Mouse (Mus musculus): ENCODE data around the gene Klk1b5. TPM values are rescaled to one million over a fixed set of nuclear protein-coding genes. Genes with fewer than 3 reads are reported as not detected.
"Not testable (repeated sequence)": the region's sequence is repeated elsewhere in the genome, so short reads cannot be mapped to it uniquely, and the experiment has no call there.

Gene Klk1b5
- not detected in 2 replicates for total RNA-seq (2015; ENCODE audit: low replicate concordance)
- not detected in 2 replicates for total RNA-seq (2017; ENCODE audit: low replicate concordance)

DNA sequence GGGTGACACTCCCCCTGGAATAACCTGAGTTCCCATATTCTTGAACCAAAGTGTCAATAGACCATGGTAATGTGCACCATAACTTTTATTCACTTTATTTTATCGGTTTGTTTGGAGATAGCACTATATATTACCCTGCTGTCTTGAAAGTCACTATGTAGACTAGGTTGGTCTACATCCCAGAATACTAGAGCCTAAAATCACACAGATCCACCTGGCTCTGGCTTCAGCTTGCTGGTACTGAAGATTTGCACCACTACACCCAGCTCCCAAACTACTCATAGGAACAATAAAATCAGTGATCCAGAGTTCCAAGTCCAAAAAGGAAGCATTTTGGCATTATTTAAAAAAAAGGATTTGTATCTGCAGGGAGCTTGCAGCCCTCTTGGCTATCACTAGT lies at the start of gene Klk1b5:
Gene Klk1b5, plus strand, starts transcription at position 301 of the 400 bp plus-strand sequence.
- ATAC-seq (replicated peaks; ENCODE audit: low FRiP score, poor library complexity, severe bottlenecking): no peak

DNA sequence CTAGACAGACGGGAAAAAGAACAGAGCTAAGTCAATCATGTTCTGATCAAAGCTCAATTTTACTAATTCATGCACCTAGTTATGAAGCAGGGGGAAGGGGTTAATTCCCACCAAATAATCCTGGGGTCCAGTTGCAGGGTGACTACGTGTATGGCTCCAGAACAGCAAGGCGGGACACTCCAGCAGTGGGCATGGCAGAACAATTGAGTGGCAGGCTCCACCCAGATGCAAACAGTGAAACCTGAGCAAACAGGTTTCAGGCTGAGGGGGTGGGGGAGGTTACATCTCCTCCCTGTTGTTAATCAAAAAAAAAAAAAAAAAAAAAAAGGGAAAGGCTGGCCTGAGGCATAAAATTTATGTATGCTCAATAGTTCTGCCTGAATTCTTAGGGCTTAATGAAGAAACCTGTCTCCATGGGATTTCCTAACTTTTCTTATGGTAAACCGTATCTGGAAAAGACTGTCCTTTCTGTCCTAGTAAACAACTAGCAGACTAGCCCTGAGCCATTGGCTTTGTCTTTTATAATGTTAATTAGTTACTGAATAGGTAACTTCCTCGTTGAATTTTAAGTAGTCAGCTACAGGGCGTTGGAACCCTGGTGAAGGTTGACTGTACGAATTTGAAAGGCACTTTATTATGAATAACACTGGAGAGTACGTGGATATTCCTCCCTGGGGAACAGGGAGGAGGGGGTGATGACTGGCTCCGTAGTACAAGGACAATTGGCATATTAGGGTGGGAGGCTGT lies 36.3 kb upstream of the Klk1b5 start:
- ATAC-seq (replicated peaks; ENCODE audit: low FRiP score, poor library complexity, severe bottlenecking): no peak

DNA sequence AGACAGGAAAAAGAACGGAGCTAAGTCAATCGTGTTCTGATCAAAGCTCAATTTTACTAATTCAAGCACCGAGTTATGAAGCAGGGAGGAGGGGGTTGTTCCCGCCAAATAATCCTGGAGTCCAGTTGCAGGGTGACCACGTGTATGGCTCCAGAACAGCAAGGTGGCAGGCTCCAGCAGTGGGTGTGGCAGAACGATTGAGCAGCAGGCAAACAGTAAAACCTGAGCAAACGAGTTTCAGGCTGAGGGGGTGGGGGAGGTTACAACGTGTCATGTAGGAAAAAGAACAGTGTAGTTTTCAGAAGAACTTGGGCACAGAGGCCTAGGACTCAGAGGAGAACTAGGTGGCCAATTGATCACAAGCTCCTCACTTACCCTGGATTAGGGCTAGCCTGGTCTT lies 29.2 kb upstream of the Klk1b5 start:
- ATAC-seq (replicated peaks; ENCODE audit: low FRiP score, poor library complexity, severe bottlenecking): not testable (repeated sequence)

DNA sequence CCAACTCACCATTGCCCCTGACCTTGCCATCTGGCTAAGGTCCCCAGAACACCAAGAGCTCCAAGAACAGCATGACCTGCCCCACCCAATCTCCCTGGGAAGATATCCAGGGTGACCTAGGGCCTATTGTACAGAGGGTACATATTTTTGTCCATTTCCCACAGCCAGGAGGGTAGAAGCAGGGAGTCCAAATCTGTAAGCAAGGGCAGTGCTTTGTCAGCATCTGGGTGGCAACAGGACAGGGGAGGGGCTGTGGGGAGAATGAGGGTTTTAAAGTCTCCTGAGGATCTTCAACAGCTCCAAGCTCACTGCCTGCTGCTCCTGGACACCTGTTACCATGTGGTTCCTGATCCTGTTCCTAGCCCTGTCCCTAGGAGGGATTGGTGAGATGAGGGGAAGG lies 27.8 kb upstream of the Klk1b5 start, which contains the start of gene Klk1b24:
Gene Klk1b24, plus strand, starts transcription at position 301 of the 400 bp plus-strand sequence.
- ATAC-seq (replicated peaks; ENCODE audit: low FRiP score, poor library complexity, severe bottlenecking): not testable (repeated sequence)

DNA sequence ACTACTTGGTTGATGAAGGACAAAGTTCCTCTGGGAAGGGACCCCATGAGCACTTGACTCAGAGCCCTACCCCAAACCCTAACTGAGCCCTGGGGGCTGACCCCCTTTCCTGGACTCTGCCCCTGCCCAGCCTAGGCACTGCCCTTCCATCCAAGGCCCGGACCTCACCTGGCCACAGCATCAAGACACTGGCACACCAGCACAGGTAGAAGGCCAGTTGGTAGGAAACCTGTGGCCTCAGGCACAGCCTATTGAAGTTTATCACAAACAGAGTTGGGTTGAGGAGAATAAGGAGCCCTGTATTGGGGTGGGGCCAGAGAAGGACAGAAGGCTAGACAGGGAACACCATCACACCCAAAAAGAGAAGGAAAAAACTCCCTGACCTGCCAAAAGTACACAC lies 22.3 kb upstream of the Klk1b5 start:
- not testable (repeated sequence) for ATAC-seq (replicated peaks; ENCODE audit: low FRiP score, poor library complexity, severe bottlenecking)

DNA sequence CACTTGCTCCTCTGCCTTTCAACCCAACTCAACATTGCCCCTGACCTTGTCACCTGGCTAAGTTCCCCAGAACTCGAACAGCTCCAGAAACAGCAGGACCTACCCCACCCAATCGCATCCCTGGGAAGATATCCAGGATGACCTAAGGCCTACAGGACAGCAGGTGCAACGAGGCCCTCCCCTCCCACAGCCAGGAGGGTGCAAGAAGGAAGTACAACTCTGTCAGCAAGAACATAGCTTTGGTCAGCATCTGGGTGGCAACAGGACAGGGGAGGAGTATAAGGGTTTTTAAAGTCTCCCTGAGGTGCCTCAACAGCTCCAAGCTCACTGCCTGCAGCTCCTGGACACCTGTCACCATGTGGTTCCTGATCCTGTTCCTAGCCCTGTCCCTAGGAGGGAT lies 17.9 kb upstream of the Klk1b5 start, which contains the start of gene Klk1b3:
Gene Klk1b3, plus strand, starts transcription at position 301 of the 400 bp plus-strand sequence.
- ATAC-seq (replicated peaks; ENCODE audit: low FRiP score, poor library complexity, severe bottlenecking): no peak

DNA sequence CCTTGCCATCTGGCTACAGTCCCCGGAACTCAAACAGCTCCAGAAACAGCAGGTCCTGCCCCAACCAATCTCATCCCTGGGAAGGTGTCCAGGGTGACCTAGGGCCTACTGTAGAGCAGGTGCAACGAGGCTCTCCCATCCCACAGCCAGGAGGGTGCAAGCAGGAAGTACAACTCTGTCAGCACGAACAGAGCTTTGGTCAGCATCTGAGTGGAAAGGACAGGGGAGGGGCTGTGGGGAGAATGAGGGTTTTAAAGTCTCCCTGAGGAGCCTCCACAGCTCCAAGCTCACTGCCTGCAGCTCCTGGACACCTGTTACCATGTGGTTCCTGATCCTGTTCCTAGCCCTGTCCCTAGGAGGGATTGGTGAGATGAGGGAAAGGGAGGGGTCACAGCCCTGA lies 8.6 kb upstream of the Klk1b5 start, which contains the start of gene Klk1b4:
Gene Klk1b4, plus strand, starts transcription at position 301 of the 400 bp plus-strand sequence.
- ATAC-seq (replicated peaks; ENCODE audit: low FRiP score, poor library complexity, severe bottlenecking): not testable (repeated sequence)

DNA sequence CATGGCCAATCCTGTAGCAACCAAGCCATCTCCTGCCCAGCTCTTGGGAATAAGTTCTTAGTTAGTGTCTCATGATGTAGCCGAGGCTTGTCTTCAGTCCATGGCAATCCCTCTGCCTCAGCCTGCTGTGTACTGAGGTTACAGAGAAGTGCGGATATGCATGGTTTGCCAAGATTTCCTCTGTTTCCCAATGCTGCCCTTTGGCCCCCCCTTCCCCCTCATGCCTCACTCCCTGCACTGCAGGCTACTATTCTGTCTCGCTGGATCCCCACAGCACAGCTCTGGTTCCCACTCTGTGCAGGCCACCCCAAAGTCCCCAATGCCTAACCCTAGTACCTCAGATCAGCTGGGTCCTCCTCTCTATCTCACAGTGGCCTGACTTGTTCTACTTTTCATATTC lies 7.4 kb upstream of the Klk1b5 start:
- no peak for ATAC-seq (replicated peaks; ENCODE audit: low FRiP score, poor library complexity, severe bottlenecking)

DNA sequence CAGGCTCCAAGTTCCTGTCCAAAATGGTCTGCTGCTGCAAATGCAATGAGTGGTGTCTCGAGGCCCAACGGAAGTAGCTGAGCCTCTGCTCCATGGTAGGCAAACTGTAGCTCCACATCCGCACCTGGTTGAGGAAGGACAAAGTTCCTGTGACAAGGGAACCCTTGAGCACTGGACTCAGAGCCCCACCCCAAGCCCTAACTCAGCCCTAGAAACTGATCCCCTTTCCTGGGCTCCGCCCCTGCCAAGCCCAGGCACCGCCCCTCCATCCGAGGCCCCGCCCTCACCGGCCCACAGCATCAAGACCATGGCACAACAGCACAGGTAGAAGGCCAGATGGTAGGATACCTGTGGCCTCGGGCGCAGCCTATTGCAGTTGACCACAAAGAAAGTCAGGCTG lies 5.9 kb downstream of the Klk1b5 start:
- 0 out of 2 replicates have a peak, but pooled peaks have one; percentile 49 for ATAC-seq (replicated peaks; ENCODE audit: low FRiP score, poor library complexity, severe bottlenecking)

DNA sequence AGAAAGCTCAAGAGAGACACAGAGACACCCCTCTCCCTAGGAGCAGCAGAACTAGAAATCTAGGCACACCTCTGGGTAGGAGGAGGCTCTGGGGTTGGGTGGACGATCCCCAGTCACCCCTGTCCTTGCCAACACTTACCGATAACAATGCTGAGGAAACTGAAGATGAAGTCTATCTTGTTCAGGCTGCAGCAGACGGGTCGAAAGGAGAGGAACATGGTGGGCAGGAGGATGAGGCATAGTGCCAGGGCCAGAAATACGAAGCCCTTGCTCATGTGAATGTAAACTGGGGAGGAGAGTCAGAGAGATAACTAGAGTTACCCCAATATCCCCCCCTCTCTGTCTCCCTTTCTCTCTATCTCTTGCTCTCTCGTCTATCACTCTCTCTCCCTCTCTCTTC lies 6.6 kb downstream of the Klk1b5 start:
- not testable (repeated sequence) for ATAC-seq (replicated peaks; ENCODE audit: low FRiP score, poor library complexity, severe bottlenecking)

DNA sequence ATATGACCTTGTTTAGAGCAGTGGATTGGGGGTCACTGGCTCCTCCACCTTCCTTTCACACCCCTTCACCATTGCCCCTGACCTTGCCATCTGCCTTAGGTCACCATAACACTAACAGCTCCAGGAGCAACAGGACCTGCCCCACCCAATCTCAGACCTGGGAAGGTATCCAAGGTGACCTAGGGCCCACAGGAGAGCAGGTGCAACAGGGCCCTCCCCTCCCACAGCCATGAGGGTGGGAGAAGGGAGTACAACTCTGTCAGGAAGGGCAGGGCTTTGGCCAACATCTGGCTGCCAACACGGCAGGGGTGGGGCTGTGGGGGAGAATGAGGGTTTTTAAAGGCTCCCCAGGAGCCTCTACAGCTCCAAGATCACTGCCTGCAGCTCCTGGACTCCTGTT lies 9.3 kb downstream of the Klk1b5 start, which contains the start of gene Klk1:
Gene Klk1, plus strand, starts transcription at position 285 of the 400 bp plus-strand sequence.
- ATAC-seq (replicated peaks; ENCODE audit: low FRiP score, poor library complexity, severe bottlenecking): no peak

DNA sequence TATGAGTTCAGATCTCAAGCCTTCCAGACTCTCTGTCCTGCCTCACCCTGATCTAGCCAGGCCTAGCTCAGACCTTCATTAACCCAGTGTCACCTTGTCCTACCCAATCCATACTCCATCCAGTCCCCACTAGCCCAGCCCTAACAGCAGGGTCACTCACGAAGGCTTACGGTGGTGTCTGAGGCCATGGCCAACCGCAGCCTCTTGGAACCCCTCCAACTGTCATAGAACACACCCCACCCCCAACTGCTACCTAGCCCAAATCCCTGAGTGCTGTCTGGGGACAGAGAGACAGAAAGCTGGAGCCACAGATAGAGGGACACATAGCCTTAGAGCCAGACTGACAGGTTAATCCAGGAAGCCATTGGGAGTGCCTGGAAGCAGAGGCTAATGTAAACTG lies 20.2 kb downstream of the Klk1b5 start, which contains the start of gene Gm36864:
Gene Gm36864, plus strand, starts transcription at position 269 of the 400 bp plus-strand sequence.
- no peak for ATAC-seq (replicated peaks; ENCODE audit: low FRiP score, poor library complexity, severe bottlenecking)

DNA sequence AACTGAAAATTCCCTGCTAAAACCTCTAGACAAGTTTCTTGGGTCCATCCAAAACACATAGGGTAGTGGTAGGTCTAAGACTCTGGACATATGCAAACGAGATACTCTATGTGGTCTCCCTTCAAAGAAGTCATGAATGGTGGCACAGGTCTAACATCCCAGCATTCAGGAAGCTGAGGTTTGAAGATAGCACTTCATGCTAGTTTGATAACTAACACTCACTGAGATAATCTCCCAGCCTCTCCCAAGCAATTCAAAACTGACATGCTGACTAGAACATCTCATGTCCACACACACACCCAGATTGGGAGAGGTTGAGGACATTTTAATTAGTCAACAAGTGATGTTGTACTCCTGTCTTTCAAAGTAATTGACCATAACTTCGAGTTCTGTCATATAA lies 24.2 kb downstream of the Klk1b5 start:
- ATAC-seq (replicated peaks; ENCODE audit: low FRiP score, poor library complexity, severe bottlenecking): no peak

DNA sequence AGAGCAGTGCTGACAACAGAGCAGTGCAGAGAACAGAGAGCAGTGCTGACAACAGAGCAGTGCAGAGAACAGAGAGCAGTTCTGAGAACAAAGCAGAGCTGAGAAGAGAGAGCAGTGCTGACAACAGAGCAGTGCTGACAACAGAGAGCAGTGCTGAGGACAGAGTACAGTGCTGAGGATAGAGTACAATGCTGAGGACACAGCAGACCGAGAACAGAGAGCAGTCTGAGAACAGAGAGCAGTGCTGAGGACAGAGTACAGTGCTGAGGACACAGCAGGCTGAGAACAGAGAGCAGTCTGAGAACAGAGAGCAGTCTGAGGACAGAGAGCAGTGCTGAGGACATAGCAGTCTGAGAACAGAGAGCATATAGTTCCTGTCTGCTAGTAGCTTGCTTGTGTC lies 25.0 kb downstream of the Klk1b5 start:
- ATAC-seq (replicated peaks; ENCODE audit: low FRiP score, poor library complexity, severe bottlenecking): no peak

DNA sequence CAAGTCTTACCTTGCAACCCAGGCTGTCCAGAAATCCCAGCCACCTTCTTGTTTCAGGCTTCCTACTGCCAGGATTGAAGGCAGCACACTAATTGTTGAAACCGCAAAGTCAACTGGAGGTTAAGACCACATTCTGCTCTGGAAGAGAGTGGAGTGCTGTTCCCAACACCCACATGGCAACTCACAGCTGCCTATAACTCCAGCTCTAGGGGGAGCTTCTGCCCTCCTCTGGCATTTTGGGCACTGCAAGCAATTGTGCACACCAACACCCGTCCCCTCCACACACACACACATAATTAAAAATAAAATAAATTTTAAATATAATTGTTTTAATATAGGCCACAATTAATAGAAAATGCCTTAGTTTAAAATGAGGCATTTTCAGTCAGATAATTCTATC lies 25.4 kb downstream of the Klk1b5 start:
- ATAC-seq (replicated peaks; ENCODE audit: low FRiP score, poor library complexity, severe bottlenecking): no peak

DNA sequence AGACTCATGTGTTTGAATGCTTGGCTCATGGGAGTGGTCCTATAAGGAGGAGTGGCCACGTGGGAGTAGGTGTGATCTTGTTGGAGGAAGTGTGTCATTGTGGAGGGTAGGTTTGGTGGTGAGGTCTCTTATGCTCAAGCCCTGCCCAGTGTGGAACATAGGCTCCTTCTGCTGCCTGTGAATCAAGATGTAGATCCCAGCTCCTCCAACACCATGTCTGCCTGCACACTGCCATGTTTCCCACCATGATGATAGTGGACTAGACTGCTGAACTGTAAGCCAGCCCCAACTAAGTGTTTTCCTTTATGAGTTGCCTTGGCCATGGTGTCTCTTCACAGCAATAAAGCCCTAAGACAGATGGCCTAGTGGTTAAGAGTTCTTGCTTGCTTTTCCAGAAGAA lies 28.3 kb downstream of the Klk1b5 start:
- no peak for ATAC-seq (replicated peaks; ENCODE audit: low FRiP score, poor library complexity, severe bottlenecking)

DNA sequence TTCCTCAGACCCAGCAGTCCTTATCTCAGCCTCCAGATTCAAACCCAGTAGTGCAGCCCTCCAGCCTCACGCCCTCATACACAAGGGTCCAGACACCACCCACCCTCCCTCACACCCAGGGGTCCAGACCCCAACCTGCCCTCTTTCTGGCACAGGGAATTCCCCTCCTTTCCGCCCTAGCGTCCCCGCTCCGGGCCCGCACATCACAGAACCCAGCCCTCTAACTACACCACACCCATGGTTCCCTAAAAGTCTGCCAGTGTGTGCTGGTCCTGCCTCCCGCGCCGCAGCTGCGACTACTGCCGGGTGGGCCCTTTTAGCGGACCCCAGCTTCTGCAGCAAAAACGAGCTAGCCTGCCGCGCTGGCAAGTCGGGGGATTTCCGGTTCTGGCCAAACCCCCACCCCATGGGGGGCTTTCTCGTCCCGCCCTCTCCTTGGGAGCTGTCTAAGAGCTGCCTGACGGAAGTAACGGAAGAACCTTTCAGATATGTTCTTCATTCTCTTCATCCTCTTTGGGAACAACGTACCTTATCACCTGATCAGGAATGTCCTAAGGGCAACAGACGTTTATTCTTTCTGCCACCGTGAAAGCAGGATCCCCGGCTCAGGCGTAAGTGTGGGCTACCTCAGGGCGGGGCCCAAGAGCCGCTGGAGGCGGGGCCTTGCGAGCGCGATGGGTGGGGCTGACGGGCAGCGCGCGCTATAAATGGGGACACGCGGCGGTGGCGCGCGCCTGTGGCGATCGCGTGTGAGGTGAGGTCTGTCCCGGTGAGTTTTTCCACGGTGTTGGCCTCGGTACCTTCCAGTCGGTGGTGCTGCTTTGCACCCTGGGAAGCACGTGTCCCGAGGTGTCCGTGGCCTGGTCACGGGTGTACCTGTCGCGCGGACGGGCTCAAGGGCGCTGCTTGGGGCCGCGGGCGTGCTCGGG lies 30.6 kb downstream of the Klk1b5 start, which contains the start of the genes 1700028J19Rik and 2410002F23Rik:
Gene 1700028J19Rik, minus strand, starts transcription at position 641 of the 929 bp plus-strand sequence.
Gene 2410002F23Rik, plus strand, starts transcription at position 668 of the 929 bp plus-strand sequence.
- peak; percentile 87 for ATAC-seq (replicated peaks; ENCODE audit: low FRiP score, poor library complexity, severe bottlenecking)

DNA sequence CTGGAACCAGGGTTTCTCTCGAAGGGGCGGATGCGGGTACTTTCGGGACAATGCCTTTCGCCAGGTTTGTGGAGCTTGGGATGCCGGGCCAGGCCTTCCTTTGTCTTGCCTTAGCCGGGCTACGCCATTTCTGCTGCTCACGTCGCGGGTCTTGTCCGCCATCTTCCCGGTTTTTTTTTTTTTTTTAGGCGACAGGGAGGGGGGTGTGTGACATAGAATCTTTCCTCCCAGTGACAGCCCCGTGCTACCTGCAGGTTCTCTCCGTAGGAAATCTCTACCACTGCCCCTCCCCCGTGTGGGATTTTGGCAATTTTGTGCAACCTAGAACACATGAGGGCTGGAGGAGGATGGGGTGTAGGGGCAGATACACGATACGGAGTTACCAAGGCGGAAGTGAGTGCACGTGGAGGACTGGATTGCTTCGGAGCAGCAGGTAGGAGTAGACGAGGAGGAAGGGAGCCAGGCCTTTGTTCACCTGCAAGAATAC lies 31.3 kb downstream of the Klk1b5 start:
- ATAC-seq (replicated peaks; ENCODE audit: low FRiP score, poor library complexity, severe bottlenecking): peak; percentile 9; the same call in 1 of the 2 replicates

DNA sequence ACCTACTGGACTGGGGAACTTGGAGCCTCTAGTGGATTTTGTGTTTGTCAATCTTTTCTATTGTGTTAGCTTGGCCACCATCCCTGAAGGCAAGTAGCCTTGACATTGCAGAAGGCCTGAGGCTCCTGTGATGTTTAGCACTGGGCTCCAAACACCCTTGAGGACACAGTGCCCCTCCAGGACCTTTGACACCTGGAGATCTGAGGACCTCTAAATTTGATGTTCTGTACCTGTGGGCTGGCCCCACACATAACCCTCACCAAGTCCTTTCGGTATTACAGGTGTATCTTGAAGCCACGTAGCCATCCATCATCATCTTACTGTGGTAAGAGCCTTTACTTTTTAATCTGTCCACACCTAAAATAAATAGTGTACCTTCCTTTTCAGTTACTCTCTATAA lies 32.2 kb downstream of the Klk1b5 start:
- ATAC-seq (replicated peaks; ENCODE audit: low FRiP score, poor library complexity, severe bottlenecking): no peak

DNA sequence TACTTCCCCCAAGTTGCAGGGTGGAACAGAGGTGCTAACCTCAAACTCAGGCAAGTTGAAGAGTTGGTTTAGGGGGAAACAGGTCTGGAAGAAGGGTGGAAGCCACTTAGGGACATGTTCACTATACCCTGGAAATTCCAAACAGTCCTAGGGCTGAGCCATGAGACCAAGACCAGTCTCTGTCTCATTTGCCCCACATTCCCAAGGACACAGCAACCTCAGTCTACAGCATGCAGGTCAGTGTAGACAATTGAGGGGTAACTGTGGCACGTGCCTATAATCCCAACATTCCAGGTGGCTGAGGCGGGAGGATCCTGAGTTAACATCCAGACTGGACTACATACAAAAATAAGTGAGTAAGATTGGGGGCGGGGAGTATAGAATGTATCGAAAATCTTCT lies 33.5 kb downstream of the Klk1b5 start:
- ATAC-seq (replicated peaks; ENCODE audit: low FRiP score, poor library complexity, severe bottlenecking): no peak

Measured in erythroid progenitor cell, adult 5-6 weeks (primary cell).